Mouse (Mus musculus): Measurements from ENCODE around the gene Rnf214.

- TF ChIP-seq CTCF (IDR thresholded peaks at IDR 0.05) = peak; percentile 86
- no peak for TF ChIP-seq EP300 (IDR thresholded peaks at IDR 0.05)
Observed at GRCm38 (mm10) chr9:45906355-45907077, at the start of gene Rnf214, which contains the start of gene Pcsk7.

Data from lung, postnatal 0 days (tissue).